Mouse (Mus musculus) thymus, adult 2 months (tissue): ENCODE measurements around the gene Gtf2h3. TPM values are rescaled to one million over a fixed set of nuclear protein-coding genes. Genes with fewer than 3 reads are reported as not detected.

ENCODE experiments used
- DNase-seq: peaks from one replicate; pipeline ENCODE4 v3.0.0; 2021
- H3K27ac ChIP-seq: fragments of 200-500 bp; 2 replicates; pipeline ENCODE4 v1.5.1; 2012; ENCODE audit warnings: low read length, control low read depth; ENCODE audit not compliant: control insufficient read depth, insufficient read depth
- H3K27me3 ChIP-seq: fragments of 200-500 bp; 2 replicates; pipeline ENCODE4 v1.6.1; 2012; ENCODE audit warnings: mild to moderate bottlenecking, low read length, moderate library complexity, mixed read lengths; ENCODE audit not compliant: control insufficient read depth, insufficient read depth
- H3K36me3 ChIP-seq: fragments of 200-500 bp; 2 replicates; pipeline ENCODE4 v1.6.1; 2012; ENCODE audit warnings: mild to moderate bottlenecking, low read length, moderate library complexity; ENCODE audit not compliant: control insufficient read depth, insufficient read depth
- H3K4me1 ChIP-seq: fragments of 200-500 bp; replicated peaks from 2 replicates; pipeline ENCODE4 v1.6.1; 2012; ENCODE audit warnings: low read length; ENCODE audit not compliant: control insufficient read depth, insufficient read depth
- H3K4me3 ChIP-seq: fragments of 200-500 bp; 2 replicates; pipeline ENCODE4 v1.5.1; 2012; ENCODE audit warnings: mild to moderate bottlenecking, low read length, control low read depth, moderate library complexity; ENCODE audit not compliant: control insufficient read depth, insufficient read depth
- CTCF ChIP-seq: fragments of 200-500 bp; IDR thresholded peaks from 2 replicates; pipeline ENCODE4 v1.5.1; 2012; ENCODE audit warnings: mild to moderate bottlenecking, control low read depth, low read length, moderate library complexity, borderline replicate concordance; ENCODE audit not compliant: control insufficient read depth, poor library complexity, insufficient read depth; ENCODE audit errors: extremely low read depth
- POLR2A ChIP-seq: fragments of 200-500 bp; IDR thresholded peaks from 2 replicates; pipeline ENCODE4 v1.6.1; 2012; ENCODE audit warnings: mild to moderate bottlenecking, low read length, control low read depth, moderate library complexity; ENCODE audit not compliant: control insufficient read depth, poor library complexity, insufficient read depth; ENCODE audit errors: extremely low read depth
- WGBS: fragments of 180-500 bp; shearing (Covaris S2); methylation state at CpG from one replicate; pipeline ENCODE4 v1.1.7; 2018; 5-methylcytosine and 5-hydroxymethylcytosine counted together
- polyA plus RNA-seq: library from polyadenylated mRNA; depleted of rRNA; stranded (reverse); fragments of >200 nt; gene quantifications from 2 replicates; pipeline ENCODE4 v1.2.3, GENCODE M21; 2012

The Gtf2h3 gene
- polyA plus RNA-seq, 1 experiment, result 55.7 TPM

DNA sequence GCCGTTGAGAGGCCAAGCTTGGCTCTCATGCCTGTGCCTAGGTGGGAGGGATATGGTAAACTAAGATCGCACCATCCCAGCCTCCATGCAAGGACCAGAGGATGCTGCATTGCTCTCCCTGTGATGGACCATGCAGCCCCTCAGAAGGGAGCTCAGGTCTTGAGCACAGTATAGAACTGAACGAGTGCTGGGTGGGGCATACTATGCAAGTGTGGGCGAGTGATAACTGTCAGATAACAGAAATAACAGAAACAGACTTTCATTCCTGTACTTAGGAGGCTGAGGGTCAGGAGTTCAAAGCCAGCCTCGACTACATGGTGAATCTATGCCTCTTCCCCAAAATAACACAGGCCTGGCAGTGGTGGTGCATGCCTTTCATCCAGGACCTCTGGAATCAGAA is 43.9 kb upstream of the Gtf2h3 start:
- no peak for TF ChIP-seq CTCF
- no peak for TF ChIP-seq POLR2A
- Histone ChIP-seq H3K4me1 (peaks cover 19% of the 10 kb centered on the region), H3K27me3 (no peaks in the 10 kb centered on the region), H3K4me3 (no peak overlapping the region), H3K36me3 (no peaks in the 10 kb centered on the region), H3K27ac (no peak overlapping the region)
- WGBS, result 85% methylated on average over 5 of the region's 5 CpGs
- DNase-seq, result no peak

DNA sequence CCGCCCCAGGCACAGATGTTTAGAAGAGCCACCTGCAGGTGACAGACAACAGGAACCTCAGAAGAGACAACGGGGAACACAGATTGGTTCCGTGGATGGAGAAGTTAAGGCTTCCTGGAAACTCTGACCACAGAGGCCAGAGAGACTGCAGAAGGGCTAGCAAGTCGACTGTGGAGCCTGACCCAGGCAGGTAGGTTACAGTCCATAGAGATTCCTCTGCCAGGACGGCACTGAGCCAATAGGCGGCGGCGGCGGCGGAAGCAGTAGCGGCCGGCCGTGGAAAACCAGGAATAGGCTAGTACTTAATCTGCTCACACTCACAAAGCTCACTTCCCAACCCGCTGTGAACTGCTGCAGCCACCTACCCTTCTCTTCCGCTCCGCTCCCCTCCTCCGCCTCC is 42.2 kb upstream of the Gtf2h3 start:
- Histone ChIP-seq H3K36me3 (no peaks in the 10 kb centered on the region), H3K4me3 (0 out of 2 replicates have a peak overlapping the region, but pooled peaks have one; percentile 0), H3K4me1 (peaks cover 10% of the 10 kb centered on the region), H3K27me3 (no peaks in the 10 kb centered on the region), H3K27ac (no peak overlapping the region)
- TF ChIP-seq CTCF (no peak), POLR2A (no peak)
- WGBS, result 8% methylated on average over 17 of the region's 17 CpGs
- peak; percentile 47 for DNase-seq

DNA sequence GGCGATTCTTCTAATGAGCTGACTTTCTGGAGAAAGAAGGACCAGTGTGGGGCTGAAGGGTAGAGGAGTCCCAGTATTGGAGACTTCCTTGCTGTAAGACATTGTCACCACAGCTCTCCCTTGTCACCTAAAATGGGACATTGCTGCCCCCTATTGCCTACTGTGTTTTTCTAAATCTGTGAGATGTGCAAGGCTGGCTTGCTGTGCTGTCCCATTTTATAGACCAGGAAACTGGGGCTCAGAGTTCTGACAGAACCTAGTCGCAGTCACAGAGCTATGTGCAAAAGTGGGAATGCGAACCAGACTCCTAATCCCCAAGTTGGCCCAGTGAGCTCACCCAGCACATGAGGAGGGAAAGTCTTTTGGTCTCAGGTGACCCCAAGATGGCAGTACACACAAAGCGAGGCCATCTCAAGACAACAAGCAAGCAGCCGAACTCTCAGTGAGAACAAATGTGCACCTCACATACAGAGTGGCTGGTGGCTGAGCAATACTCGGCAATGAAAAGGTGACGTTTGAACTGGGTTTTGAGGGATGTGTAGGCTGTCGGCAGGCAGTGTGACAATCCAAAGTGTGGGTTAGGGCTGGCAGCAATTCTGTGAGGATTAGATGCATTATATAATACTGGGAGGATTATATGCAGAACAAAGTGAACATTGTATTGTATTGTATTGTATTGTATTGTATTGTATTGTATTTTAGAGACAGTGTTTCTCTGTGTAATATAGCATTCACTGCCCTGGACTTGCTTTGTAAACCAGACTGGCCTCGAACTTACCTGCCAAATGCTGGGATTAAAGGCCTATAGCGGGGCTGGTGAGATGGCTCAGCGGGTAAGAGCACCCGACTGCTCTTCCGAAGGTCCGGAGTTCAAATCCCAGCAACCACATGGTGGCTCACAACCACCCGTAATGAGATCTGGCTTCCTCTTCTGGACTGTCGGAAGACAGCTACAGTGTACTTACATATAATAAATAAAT is 39.8 kb upstream of the Gtf2h3 start:
- 82% methylated on average over 16 of the region's 16 CpGs for WGBS
- Histone ChIP-seq H3K4me1 (peaks cover 12% of the 10 kb centered on the region), H3K36me3 (peaks cover 7% of the 10 kb centered on the region), H3K27ac (no peak overlapping the region), H3K27me3 (no peaks in the 10 kb centered on the region), H3K4me3 (no peak overlapping the region)
- TF ChIP-seq CTCF (no peak), POLR2A (no peak)
- peak; percentile 81 for DNase-seq

DNA sequence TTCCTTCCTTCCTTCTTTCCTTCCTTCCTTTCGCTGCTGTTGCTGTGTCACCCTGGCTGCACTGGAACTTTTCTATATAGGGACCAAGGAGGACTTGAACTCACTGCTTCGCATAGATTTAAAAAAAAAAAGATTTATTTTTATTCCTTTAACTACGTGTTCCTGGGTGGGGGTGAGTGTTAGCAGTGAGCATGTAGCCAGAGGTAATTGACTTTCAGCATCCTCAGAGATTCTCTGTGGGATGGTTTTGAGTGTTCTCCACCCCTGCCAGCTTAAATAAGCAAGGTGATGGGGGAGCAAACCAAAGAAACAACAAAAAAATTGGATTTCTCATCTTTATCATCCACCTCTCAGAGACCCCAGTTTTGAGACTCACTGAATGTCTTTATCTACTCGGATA is 39.0 kb upstream of the Gtf2h3 start:
- no peak for DNase-seq
- Histone ChIP-seq H3K36me3 (peaks cover 15% of the 10 kb centered on the region), H3K27ac (no peak overlapping the region), H3K4me1 (peaks cover 12% of the 10 kb centered on the region), H3K4me3 (no peak overlapping the region), H3K27me3 (no peaks in the 10 kb centered on the region)
- TF ChIP-seq POLR2A, result no peak
- 76% methylated on average over 4 of the region's 4 CpGs for WGBS

DNA sequence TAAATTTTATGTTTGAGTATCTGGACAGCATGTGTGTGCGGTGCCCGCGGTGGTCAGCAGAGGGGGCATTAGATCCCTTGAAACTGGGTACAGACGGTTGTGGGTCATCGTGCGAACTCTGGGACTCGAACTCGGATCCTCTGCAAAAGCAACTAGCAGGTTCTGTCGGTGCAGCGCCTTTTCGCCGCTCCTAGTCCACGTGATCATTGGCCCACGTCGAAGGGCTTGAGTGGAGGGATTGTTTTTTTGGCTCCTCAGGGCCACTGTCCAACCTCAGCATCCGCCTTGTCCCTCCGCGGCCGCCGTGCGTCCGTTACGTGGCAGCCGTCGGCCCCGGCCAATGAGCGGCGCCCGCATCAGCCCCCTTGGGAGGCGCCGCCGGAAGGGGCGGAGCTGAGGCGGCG is 38.6 kb upstream of the Gtf2h3 start, which contains the start of gene Tmed2:
TSS of gene Tmed2 (plus strand) at position 313 of the 404 bp plus-strand sequence.
- WGBS, result under 1% methylated on average over 35 of the region's 35 CpGs
- Histone ChIP-seq H3K4me1 (peaks cover 12% of the 10 kb centered on the region), H3K27me3 (no peaks in the 10 kb centered on the region), H3K36me3 (peaks cover 20% of the 10 kb centered on the region), H3K4me3 (peak within 1 kb of the TSS; percentile 97), H3K27ac (peak within 1 kb of the TSS; percentile 45)
- TF ChIP-seq POLR2A (0 out of 2 replicates have a peak, but pooled peaks have one; percentile 10), CTCF (0 out of 2 replicates have a peak, but pooled peaks have one; percentile 20)
- peak; percentile 93 for DNase-seq

DNA sequence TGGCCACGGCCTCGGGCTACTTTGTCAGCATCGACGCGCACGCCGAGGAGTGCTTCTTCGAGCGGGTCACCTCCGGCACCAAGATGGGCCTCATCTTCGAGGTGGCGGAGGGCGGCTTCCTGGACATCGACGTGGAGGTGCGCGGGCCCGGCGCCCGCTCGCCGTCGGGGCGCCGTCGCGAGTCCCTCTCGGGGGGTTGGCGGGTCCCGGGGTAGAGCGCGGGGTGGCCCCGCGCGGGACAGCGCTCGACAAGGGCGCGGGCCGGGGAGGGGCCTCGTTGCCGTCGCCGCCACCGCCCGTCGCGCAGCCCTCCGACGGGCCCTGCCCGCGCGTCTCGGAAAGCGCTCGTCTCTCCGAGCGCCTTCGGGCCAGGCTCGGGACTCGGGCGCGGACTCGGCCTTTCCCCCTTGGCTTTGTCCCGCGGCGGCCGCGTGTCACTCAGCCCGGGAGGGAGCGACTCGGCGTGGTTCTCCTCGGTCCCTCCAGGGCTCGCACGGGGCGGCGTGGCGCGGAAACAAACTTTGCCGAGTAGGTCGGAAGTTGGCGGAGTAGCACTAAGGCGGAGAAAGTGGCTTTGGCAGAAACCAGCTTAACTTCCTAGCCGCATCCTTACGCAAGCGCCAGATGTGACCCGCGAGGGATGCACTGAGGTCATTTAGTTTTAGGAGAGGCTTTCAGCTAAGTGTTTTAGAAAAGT is 37.9 kb upstream of the Gtf2h3 start:
- TF ChIP-seq POLR2A (0 out of 2 replicates have a peak, but pooled peaks have one; percentile 15), CTCF (peak; percentile 21; the same call in 1 of the 2 replicates)
- DNase-seq, result peak; percentile 64
- Histone ChIP-seq H3K4me3 (peak overlapping the region; percentile 97), H3K27ac (peak overlapping the region; percentile 45), H3K36me3 (peaks cover 27% of the 10 kb centered on the region), H3K27me3 (no peaks in the 10 kb centered on the region), H3K4me1 (peaks cover 12% of the 10 kb centered on the region)
- 0% methylated on average over 79 of the region's 89 CpGs for WGBS
